Mouse (Mus musculus) forebrain, embryonic 16.5 days (tissue): ENCODE results near the gene Cxcl17. TPM values are rescaled to one million over a fixed set of nuclear protein-coding genes. Genes with fewer than 3 reads are reported as not detected.
"Not testable (repeated sequence)": the region's sequence is repeated elsewhere in the genome, so short reads cannot be mapped to it uniquely, and the experiment has no call there.

Source experiments
- ATAC-seq: fragments of 200-750 bp; cut with Nextera tagmentation; 2 replicates; pipeline ENCODE4 v1.8.0; 2017; ENCODE audit warnings: mild to moderate bottlenecking, moderate library complexity
- H3K27ac ChIP-seq: fragments of 300-500 bp; sonication (generic); 2 replicates; pipeline ENCODE4 v1.5.1; 2014; ENCODE audit warnings: low read length, control low read depth
- H3K27me3 ChIP-seq: fragments of 300-500 bp; sonication (generic); replicated peaks from 2 replicates; pipeline ENCODE4 v1.6.1; 2014; ENCODE audit warnings: low read length; ENCODE audit not compliant: control insufficient read depth, insufficient read depth
- H3K36me3 ChIP-seq: fragments of 300-500 bp; sonication (generic); 2 replicates; pipeline ENCODE4 v1.6.1; 2014; ENCODE audit not compliant: control insufficient read depth, insufficient read depth
- H3K4me1 ChIP-seq: fragments of 300-500 bp; sonication (generic); replicated peaks from 2 replicates; pipeline ENCODE4 v1.6.1; 2014; ENCODE audit warnings: low read length; ENCODE audit not compliant: control insufficient read depth, insufficient read depth
- H3K4me2 ChIP-seq: fragments of 300-500 bp; sonication (generic); 2 replicates; pipeline ENCODE4 v1.6.1; 2014; ENCODE audit warnings: mild to moderate bottlenecking, low read length, control low read depth
- H3K4me3 ChIP-seq: fragments of 300-500 bp; sonication (generic); replicated peaks from 2 replicates; pipeline ENCODE4 v1.5.1; 2014; ENCODE audit warnings: mild to moderate bottlenecking, low read length, control low read depth
- H3K9ac ChIP-seq: fragments of 300-500 bp; sonication (generic); replicated peaks from 2 replicates; pipeline ENCODE4 v1.6.1; 2014; ENCODE audit warnings: low read depth, low read length, control low read depth
- H3K9me3 ChIP-seq: fragments of 300-500 bp; sonication (generic); 2 replicates; pipeline ENCODE4 v1.6.1; 2016; ENCODE audit warnings: low read length; ENCODE audit not compliant: control insufficient read depth
- WGBS: fragments of 180-500 bp; shearing (Covaris S2); extraction: QIAGEN DNeasy Blood & Tissue Kit; methylation state at CpG from one replicate; pipeline ENCODE4 v1.1.7; 2014; 5-methylcytosine and 5-hydroxymethylcytosine counted together
- polyA plus RNA-seq: library from polyadenylated mRNA; unstranded; fragments of >200 nt; fragmentation: Nextera tagmentation; extraction: Ambion mirVana; gene quantifications from 2 replicates; pipeline ENCODE4 v1.2.1, GENCODE M21; 2015

Gene Cxcl17
- polyA plus RNA-seq, 1 experiment from 2014 or later, result 0.96 TPM

- no peak overlapping the region for H3K4me3 ChIP-seq
- no peaks in the 10 kb centered on the region for H3K9me3 ChIP-seq
- H3K4me1 ChIP-seq, result peaks cover 5% of the 10 kb centered on the region; the same call in 1 of the 2 replicates
- no peaks in the 10 kb centered on the region for H3K36me3 ChIP-seq
- no peaks in the 10 kb centered on the region for H3K27me3 ChIP-seq
- ATAC-seq, result no peak
- no peak overlapping the region for H3K27ac ChIP-seq
- no peak overlapping the region for H3K4me2 ChIP-seq
- H3K9ac ChIP-seq, result no peak overlapping the region
- WGBS, result 89% methylated on average over 3 of the region's 3 CpGs
Observed at GRCm38 (mm10) chr7:25428321-25428720, 15.6 kb upstream of the Cxcl17 start.

DNA sequence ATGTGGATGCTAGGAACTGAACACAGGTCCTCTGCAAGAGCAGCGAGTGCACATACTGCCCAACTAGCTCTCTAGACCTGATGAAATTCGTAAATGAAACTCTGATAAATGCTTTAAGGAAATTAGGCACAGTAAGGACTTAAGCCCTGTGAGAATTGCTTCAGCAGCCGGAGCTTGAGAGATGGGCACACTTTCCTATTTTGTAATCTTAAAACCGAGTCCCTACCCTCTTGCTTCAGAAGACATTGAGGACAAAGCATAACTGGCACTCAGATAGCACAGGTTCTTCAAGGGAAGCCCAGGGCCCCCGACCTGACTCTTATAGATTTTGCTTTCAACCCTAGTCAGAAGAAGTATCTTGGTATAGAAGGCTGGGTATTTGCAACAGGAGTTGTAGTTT, 14.5 kb upstream of the Cxcl17 start:
- no peak for ATAC-seq
- Histone ChIP-seq H3K9me3 (no peaks in the 10 kb centered on the region), H3K27me3 (no peaks in the 10 kb centered on the region), H3K4me2 (no peak overlapping the region), H3K9ac (no peak overlapping the region), H3K4me1 (no peaks in the 10 kb centered on the region), H3K27ac (no peak overlapping the region), H3K36me3 (no peaks in the 10 kb centered on the region), H3K4me3 (no peak overlapping the region)
- 83% methylated on average over 5 of the region's 5 CpGs for WGBS

GRCm38 (mm10) chr7:25426380-25426779, 13.7 kb upstream of the Cxcl17 start:
- H3K4me3 ChIP-seq, H3K9ac ChIP-seq, H3K4me2 ChIP-seq, H3K27ac ChIP-seq, H3K9me3 ChIP-seq, ATAC-seq, H3K36me3 ChIP-seq, H3K27me3 ChIP-seq, H3K4me1 ChIP-seq: not testable (repeated sequence)
- 91% methylated on average over 4 of the region's 4 CpGs for WGBS

- H3K27me3 ChIP-seq, result no peaks in the 10 kb centered on the region
- no peak overlapping the region for H3K4me2 ChIP-seq
- H3K27ac ChIP-seq, result no peak overlapping the region
- H3K9ac ChIP-seq, result no peak overlapping the region
- H3K36me3 ChIP-seq, result no peaks in the 10 kb centered on the region
- no peaks in the 10 kb centered on the region for H3K4me1 ChIP-seq
- ATAC-seq, result peak; percentile 49
- no peak overlapping the region for H3K4me3 ChIP-seq
- no peaks in the 10 kb centered on the region for H3K9me3 ChIP-seq
- 39% methylated on average over 4 of the region's 4 CpGs for WGBS
Observed at GRCm38 (mm10) chr7:25424429-25424828, 11.7 kb upstream of the Cxcl17 start.

DNA sequence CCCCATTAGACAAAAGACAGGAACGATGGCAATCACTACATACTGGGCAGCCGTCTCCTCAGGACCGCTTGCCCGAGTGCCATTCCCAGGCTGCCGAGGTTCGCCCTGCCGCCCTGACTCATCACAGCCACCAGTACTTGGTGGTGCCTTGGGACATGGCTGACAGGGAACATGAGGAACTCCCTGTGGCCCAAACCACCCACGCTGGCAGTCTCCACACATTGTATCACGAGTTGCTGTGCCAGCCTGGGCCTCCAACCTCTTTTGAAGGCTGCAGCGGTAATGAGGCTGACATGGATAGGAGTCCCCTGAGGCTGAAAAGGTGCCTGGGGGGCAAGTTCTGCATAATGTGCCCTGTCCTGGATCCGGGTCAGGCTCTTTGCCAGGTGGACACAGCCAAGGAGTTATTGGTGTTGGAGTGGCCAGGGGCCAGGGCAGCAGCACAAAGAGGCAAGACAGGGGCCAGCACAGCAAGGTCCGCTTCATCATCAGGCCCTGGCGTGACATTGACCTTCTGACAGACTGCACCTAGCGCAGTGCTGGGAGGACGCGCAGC, 9.7 kb upstream of the Cxcl17 start:
- H3K36me3 ChIP-seq, result no peaks in the 10 kb centered on the region
- no peak overlapping the region for H3K4me2 ChIP-seq
- H3K27ac ChIP-seq, result no peak overlapping the region
- WGBS, result 69% methylated on average over 16 of the region's 16 CpGs
- H3K9ac ChIP-seq, result no peak overlapping the region
- no peaks in the 10 kb centered on the region for H3K9me3 ChIP-seq
- H3K4me3 ChIP-seq, result no peak overlapping the region
- no peaks in the 10 kb centered on the region for H3K4me1 ChIP-seq
- ATAC-seq, result no peak
- no peaks in the 10 kb centered on the region for H3K27me3 ChIP-seq

GRCm38 (mm10) chr7:25419943-25420342, 7.3 kb upstream of the Cxcl17 start:
- Histone ChIP-seq H3K9ac (no peak overlapping the region), H3K4me1 (no peaks in the 10 kb centered on the region), H3K27ac (no peak overlapping the region), H3K36me3 (no peaks in the 10 kb centered on the region), H3K4me2 (no peak overlapping the region), H3K9me3 (no peaks in the 10 kb centered on the region), H3K4me3 (no peak overlapping the region), H3K27me3 (no peaks in the 10 kb centered on the region)
- no peak for ATAC-seq
- WGBS, result 91% methylated on average over 4 of the region's 4 CpGs

GRCm38 (mm10) chr7:25419536-25419935, 6.8 kb upstream of the Cxcl17 start:
- H3K4me1 ChIP-seq, result no peaks in the 10 kb centered on the region
- WGBS, result 88% methylated on average over 8 of the region's 8 CpGs
- H3K9ac ChIP-seq, result no peak overlapping the region
- no peak for ATAC-seq
- H3K4me2 ChIP-seq, result no peak overlapping the region
- no peaks in the 10 kb centered on the region for H3K9me3 ChIP-seq
- H3K4me3 ChIP-seq, result no peak overlapping the region
- no peaks in the 10 kb centered on the region for H3K27me3 ChIP-seq
- no peaks in the 10 kb centered on the region for H3K36me3 ChIP-seq
- H3K27ac ChIP-seq, result no peak overlapping the region

- no peak overlapping the region for H3K27ac ChIP-seq
- H3K9me3 ChIP-seq, result no peaks in the 10 kb centered on the region
- no peaks in the 10 kb centered on the region for H3K4me1 ChIP-seq
- ATAC-seq, result no peak
- no peak overlapping the region for H3K4me3 ChIP-seq
- H3K4me2 ChIP-seq, result no peak overlapping the region
- no peaks in the 10 kb centered on the region for H3K36me3 ChIP-seq
- H3K27me3 ChIP-seq, result no peaks in the 10 kb centered on the region
- H3K9ac ChIP-seq, result no peak overlapping the region
- WGBS, result 65% methylated on average over 1 of the region's 1 CpGs
Observed at GRCm38 (mm10) chr7:25417597-25417996, 4.9 kb upstream of the Cxcl17 start.

GRCm38 (mm10) chr7:25411861-25412260, 825 bp downstream of the Cxcl17 start:
- no peak for ATAC-seq
- no peaks in the 10 kb centered on the region for H3K27me3 ChIP-seq
- 88% methylated on average over 3 of the region's 3 CpGs for WGBS
- H3K9ac ChIP-seq, result no peak overlapping the region
- no peaks in the 10 kb centered on the region for H3K9me3 ChIP-seq
- no peak overlapping the region for H3K4me2 ChIP-seq
- no peaks in the 10 kb centered on the region for H3K4me1 ChIP-seq
- no peak overlapping the region for H3K27ac ChIP-seq
- H3K36me3 ChIP-seq, result no peaks in the 10 kb centered on the region
- no peak overlapping the region for H3K4me3 ChIP-seq

DNA sequence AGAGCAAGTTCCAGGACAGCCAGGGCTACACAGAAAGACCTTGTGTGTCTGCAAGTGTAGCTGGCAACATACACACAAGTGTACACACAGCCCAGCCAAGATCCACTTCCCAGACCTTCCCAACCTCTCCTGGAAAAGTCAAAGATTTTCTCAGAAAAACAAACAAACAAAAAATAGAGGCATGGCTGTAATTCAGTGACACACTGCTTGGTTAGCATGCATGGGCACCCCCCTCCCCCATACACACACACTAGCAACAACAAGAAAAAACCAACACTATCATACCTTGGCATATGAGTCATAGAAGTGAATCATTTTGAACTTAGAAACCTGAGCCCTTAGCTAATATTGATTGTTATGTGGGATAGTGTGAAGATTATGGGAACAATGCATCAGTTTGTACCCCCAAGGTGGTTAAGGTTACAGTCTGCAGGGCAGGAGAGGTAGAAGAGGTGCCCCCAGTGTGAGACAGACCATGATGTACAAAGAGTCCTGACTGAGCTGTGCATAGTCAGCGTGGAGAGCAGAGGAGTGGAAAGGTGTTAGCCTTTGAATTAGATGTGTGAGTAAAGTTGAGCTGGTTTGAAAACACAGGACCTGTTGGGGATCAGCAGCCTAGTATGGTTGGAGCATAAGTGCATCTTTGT, 1.6 kb downstream of the Cxcl17 start:
- H3K4me1 ChIP-seq, result no peaks in the 10 kb centered on the region
- H3K4me2 ChIP-seq, result no peak overlapping the region
- H3K4me3 ChIP-seq, result no peak overlapping the region
- H3K9me3 ChIP-seq, result no peaks in the 10 kb centered on the region
- H3K27ac ChIP-seq, result no peak overlapping the region
- 81% methylated on average over 1 of the region's 1 CpGs for WGBS
- ATAC-seq, result no peak
- no peaks in the 10 kb centered on the region for H3K36me3 ChIP-seq
- H3K27me3 ChIP-seq, result no peaks in the 10 kb centered on the region
- no peak overlapping the region for H3K9ac ChIP-seq
